Mouse (Mus musculus) stomach, postnatal 0 days (tissue): ENCODE data around the gene Dgcr2. TPM values are rescaled to one million over a fixed set of nuclear protein-coding genes. Genes with fewer than 3 reads are reported as not detected.

Source experiments
- ATAC-seq: fragments of 200-750 bp; cut with Nextera tagmentation; 2 replicates; pipeline ENCODE4 v1.8.0; 2017; ENCODE audit not compliant: low FRiP score, low TSS enrichment
- DNase-seq: peaks from one replicate; pipeline ENCODE4 v3.0.0-alpha.2; 2016; ENCODE audit warnings: low spot score
- H3K27ac ChIP-seq: fragments of 300-500 bp; sonication (generic); replicated peaks from 2 replicates; pipeline ENCODE4 v1.5.1; 2014; ENCODE audit warnings: mild to moderate bottlenecking, control low read depth
- H3K27me3 ChIP-seq: fragments of 300-500 bp; sonication (generic); 2 replicates; pipeline ENCODE4 v1.6.1; 2014; ENCODE audit warnings: low read length; ENCODE audit not compliant: control insufficient read depth, insufficient read depth
- H3K36me3 ChIP-seq: fragments of 300-500 bp; sonication (generic); 2 replicates; pipeline ENCODE4 v1.6.1; 2014; ENCODE audit warnings: low read length, mixed read lengths; ENCODE audit not compliant: control insufficient read depth, insufficient read depth
- H3K4me1 ChIP-seq: fragments of 300-500 bp; sonication (generic); replicated peaks from 2 replicates; pipeline ENCODE4 v1.6.1; 2014; ENCODE audit warnings: antibody characterized with exemption; ENCODE audit not compliant: control insufficient read depth, insufficient read depth
- H3K4me2 ChIP-seq: fragments of 300-500 bp; sonication (generic); replicated peaks from 2 replicates; pipeline ENCODE4 v1.6.1; 2014; ENCODE audit warnings: low read depth, mild to moderate bottlenecking, control low read depth, moderate library complexity
- H3K4me3 ChIP-seq: fragments of 300-500 bp; sonication (generic); 2 replicates; pipeline ENCODE4 v1.5.1; 2014; ENCODE audit warnings: low read depth, low read length, control low read depth
- H3K9ac ChIP-seq: fragments of 300-500 bp; sonication (generic); 2 replicates; pipeline ENCODE4 v1.6.1; 2014; ENCODE audit warnings: mild to moderate bottlenecking, low read length, control low read depth, mixed read lengths
- H3K9me3 ChIP-seq: fragments of 300-500 bp; sonication (generic); 2 replicates; pipeline ENCODE4 v1.6.1; 2016; ENCODE audit warnings: low read length; ENCODE audit not compliant: control insufficient read depth
- CTCF ChIP-seq: IDR thresholded peaks from 2 replicates; pipeline ENCODE4 v1.5.1; 2016; ENCODE audit warnings: antibody characterized with exemption, low read depth, mild to moderate bottlenecking, moderate library complexity
- EP300 ChIP-seq: optimal IDR thresholded peaks from 2 replicates; pipeline ENCODE3; 2016; ENCODE audit warnings: antibody characterized with exemption
- WGBS: fragments of 180-500 bp; shearing (Covaris S2); extraction: QIAGEN DNeasy Blood & Tissue Kit; methylation state at CpG from one replicate; pipeline ENCODE4 v1.1.7; 2014; 5-methylcytosine and 5-hydroxymethylcytosine counted together
- polyA plus RNA-seq: library from polyadenylated mRNA; unstranded; fragments of >200 nt; fragmentation: Nextera tagmentation; extraction: Ambion mirVana; gene quantifications from 2 replicates; pipeline ENCODE4 v1.2.1, GENCODE M21; 2015

The Dgcr2 gene
- 38.8 and 40.7 TPM in 2 replicates for polyA plus RNA-seq

DNA sequence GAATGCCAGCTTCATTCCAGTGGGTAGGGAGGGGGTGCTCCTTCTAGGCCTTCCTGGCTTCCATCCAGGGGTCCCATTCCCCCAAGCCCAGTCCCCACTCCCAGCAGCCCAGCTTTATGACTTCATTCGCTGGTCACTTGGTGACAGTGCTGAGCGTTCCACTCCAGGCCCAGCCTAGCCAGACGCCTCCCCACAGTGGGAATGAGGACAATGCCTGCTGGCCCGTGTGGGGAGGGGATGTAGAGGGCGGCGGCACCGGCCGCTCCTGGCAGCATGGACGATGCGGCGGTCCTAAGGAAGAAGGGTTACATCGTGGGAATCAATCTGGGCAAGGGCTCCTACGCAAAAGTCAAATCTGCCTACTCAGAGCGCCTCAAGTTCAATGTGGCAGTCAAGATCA, at the start of gene Dgcr2, which contains the start of gene Tssk2:
TSS of gene Dgcr2 (minus strand) at position 101 of the 400 bp plus-strand sequence.
TSS of gene Tssk2 (plus strand) at position 176 of the 400 bp plus-strand sequence.
- no peak within 1 kb of the TSS for H3K4me2 ChIP-seq
- DNase-seq (no peak), ATAC-seq (no peak)
- no peaks in the 10 kb centered on the region for H3K9me3 ChIP-seq
- TF ChIP-seq CTCF, result no peak
- peaks cover 26% of the 10 kb centered on the region for H3K36me3 ChIP-seq
- no peaks in the 10 kb centered on the region for H3K27me3 ChIP-seq
- no peak within 1 kb of the TSS for H3K4me3 ChIP-seq
- no peak within 1 kb of the TSS for H3K27ac ChIP-seq
- WGBS, result 91% methylated on average over 14 of the region's 14 CpGs
- H3K4me1 ChIP-seq, result no peaks in the 10 kb centered on the region
- H3K9ac ChIP-seq, result no peak within 1 kb of the TSS

DNA sequence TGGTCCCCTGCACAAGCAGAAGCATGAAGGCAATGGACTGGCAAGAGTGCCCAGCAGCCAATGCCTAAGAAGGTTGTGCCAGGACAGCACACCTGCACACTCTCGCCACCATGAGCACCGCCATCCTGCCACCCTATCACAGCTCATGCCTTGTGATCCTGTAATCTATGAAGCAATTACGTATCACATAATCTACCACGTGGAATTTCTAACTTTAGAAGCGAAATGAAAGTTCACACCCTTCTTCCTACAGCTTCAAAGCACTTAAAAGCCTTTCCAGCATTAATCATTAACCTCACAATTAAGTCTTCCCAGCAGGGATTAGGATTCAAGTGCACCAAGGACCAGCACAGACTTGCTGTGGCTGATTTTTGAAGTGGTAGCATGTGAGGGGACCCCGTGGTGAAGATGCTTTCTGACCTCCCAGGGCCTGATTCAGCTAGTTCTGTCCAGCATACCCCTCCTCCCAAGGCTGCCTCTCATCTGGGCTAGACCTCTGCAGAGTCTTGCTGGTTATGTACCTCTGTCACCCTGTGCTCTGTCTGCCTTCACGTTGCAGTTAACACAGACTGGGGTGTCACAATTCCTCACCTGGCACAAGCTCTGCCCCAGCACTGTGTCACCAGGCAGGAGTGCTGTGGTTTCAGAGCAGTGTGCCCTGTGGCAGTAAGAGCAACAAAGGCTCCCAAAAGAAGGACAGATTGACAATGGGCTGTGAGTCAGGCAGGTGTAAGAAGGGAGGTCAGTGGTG, 46.9 kb upstream of the Dgcr2 start:
- peak; percentile 18 for DNase-seq
- no peaks in the 10 kb centered on the region for H3K9me3 ChIP-seq
- no peak overlapping the region for H3K4me3 ChIP-seq
- H3K36me3 ChIP-seq, result no peaks in the 10 kb centered on the region
- 32% methylated on average over 7 of the region's 7 CpGs for WGBS
- H3K27ac ChIP-seq, result no peak overlapping the region; the same call in 1 of the 2 replicates
- H3K9ac ChIP-seq, result no peak overlapping the region
- H3K4me2 ChIP-seq, result no peak overlapping the region
- H3K27me3 ChIP-seq, result no peaks in the 10 kb centered on the region
- TF ChIP-seq EP300 (no peak), CTCF (no peak)
- H3K4me1 ChIP-seq, result no peaks in the 10 kb centered on the region
- peak; percentile 65 for ATAC-seq

- WGBS, result 59% methylated on average over 8 of the region's 8 CpGs
- Histone ChIP-seq H3K9me3 (no peaks in the 10 kb centered on the region), H3K36me3 (no peaks in the 10 kb centered on the region), H3K27me3 (no peaks in the 10 kb centered on the region), H3K27ac (no peak overlapping the region), H3K9ac (no peak overlapping the region), H3K4me3 (no peak overlapping the region), H3K4me2 (no peak overlapping the region), H3K4me1 (no peaks in the 10 kb centered on the region)
- no peak for ATAC-seq
- TF ChIP-seq EP300 (no peak), CTCF (no peak)
- DNase-seq, result no peak
These were observed 45.1 kb upstream of the Dgcr2 start for GRCm38 (mm10) chr16:17943466-17943865.

DNA sequence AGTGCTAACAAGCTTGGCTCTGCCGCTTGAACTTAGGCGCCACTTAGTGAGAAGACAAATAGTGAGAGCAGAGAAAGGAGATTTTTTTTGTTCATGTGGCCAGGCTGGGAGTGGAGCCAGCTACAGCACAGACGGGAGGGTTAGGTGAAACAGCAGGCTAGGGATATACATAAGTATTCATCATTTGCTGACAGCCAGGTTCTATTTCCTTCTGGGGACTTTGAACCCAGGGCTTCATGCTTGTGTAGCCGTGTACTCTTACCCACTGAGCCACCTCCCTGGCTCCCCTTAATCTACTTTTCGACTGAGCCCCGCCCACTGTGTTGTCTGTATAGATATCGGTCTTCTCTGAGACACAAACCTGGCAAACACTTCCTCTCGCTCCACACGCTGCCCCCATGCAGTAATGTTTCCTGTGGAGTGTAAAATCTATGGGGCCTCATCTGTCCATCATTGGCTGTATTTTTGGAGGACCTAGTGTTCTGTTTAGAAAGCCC, 40.9 kb upstream of the Dgcr2 start:
- H3K4me2 ChIP-seq, result peak overlapping the region; percentile 27; the same call in 1 of the 2 replicates
- no peak overlapping the region for H3K9ac ChIP-seq
- H3K27ac ChIP-seq, result peak overlapping the region; percentile 83
- no peaks in the 10 kb centered on the region for H3K9me3 ChIP-seq
- H3K36me3 ChIP-seq, result no peaks in the 10 kb centered on the region
- H3K4me1 ChIP-seq, result no peaks in the 10 kb centered on the region
- H3K4me3 ChIP-seq, result no peak overlapping the region
- WGBS, result 21% methylated on average over 9 of the region's 9 CpGs
- no peaks in the 10 kb centered on the region for H3K27me3 ChIP-seq
- ATAC-seq, result peak; percentile 87
- TF ChIP-seq EP300 (no peak), CTCF (no peak)
- DNase-seq, result peak; percentile 74

- Histone ChIP-seq H3K4me1 (no peaks in the 10 kb centered on the region), H3K9ac (0 out of 2 replicates have a peak overlapping the region, but pooled peaks have one; percentile 13), H3K4me2 (peak overlapping the region; percentile 27; the same call in 1 of the 2 replicates), H3K4me3 (no peak overlapping the region), H3K27me3 (no peaks in the 10 kb centered on the region), H3K27ac (peak overlapping the region; percentile 83), H3K9me3 (no peaks in the 10 kb centered on the region), H3K36me3 (no peaks in the 10 kb centered on the region)
- 7% methylated on average over 7 of the region's 7 CpGs for WGBS
- DNase-seq, result peak; percentile 91
- ATAC-seq, result peak; percentile 91
- TF ChIP-seq CTCF (peak; percentile 85), EP300 (no peak)
These were observed 40.5 kb upstream of the Dgcr2 start for GRCm38 (mm10) chr16:17938821-17939220.

DNA sequence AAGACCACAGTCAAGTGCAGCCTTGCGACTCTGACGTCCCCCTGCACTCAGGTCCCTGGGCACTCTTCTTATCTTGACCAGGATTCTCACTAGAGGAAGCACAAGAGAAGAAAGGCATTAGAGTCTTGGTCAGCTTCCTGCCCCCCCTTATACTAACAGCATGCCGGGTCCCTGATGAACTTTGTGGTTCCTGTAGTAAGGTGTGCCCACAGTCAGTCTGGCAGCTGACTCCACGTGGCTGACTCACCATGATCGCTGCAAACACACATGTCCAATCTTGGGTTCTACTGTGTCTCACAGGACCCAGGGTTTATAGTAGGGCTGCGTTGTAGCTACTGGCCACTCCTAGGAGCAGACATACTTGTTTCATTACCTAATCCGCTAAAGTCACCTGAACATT, 39.8 kb upstream of the Dgcr2 start:
- H3K4me2 ChIP-seq, result no peak overlapping the region
- no peak overlapping the region; the same call in 1 of the 2 replicates for H3K9ac ChIP-seq
- H3K4me1 ChIP-seq, result no peaks in the 10 kb centered on the region
- DNase-seq (peak; percentile 79), ATAC-seq (peak; percentile 87)
- no peaks in the 10 kb centered on the region for H3K9me3 ChIP-seq
- H3K36me3 ChIP-seq, result no peaks in the 10 kb centered on the region
- peak overlapping the region; percentile 83 for H3K27ac ChIP-seq
- no peaks in the 10 kb centered on the region for H3K27me3 ChIP-seq
- WGBS, result 47% methylated on average over 7 of the region's 7 CpGs
- TF ChIP-seq CTCF (no peak), EP300 (no peak)
- H3K4me3 ChIP-seq, result no peak overlapping the region
